Mouse (Mus musculus) urinary bladder, postnatal 14 days (tissue): ENCODE results near the gene Syne1.

Source experiments
- DNase-seq: peaks from one replicate; pipeline ENCODE4 v3.0.0; 2021; ENCODE audit warnings: low spot score

The Syne1 gene

DNA sequence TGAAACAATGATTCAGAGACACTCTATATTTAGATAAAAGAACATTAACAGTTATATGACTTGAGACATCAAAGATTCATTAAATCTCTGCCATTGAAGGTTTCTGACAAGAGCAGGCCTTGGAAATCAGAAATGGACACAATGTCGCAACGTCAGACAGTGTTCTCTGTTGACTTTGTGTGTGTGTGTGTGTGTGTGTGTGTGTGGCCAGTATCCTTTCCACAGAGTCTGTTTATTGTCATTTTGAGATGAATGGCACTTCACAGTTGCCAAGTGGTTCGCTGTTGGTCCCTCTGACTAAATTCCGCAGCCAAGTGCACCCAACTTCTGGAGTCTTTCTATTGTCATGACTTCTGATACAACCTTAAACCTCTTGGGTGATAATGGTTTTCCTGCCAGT lies 577.0 kb downstream of the Syne1 start:
- DNase-seq = no peak

DNA sequence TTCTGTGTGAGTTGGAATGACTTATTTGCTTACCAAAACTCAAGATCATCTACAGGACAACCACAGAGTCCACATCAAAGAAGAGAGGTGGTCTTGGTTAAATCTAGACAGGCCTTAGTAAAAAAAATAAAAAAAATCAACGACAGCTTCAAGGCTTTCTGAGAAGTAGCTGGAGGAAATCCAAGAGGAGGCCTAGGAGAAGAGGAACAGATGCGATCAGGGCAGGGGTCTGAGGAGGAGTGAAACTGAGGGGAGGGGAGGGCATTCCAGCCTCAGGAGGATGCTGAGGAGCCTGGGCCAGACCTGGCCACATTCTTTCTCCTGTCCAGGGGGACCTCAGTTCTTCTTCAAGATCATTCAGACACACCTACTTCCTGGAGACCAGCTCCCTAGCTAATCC lies 579.3 kb downstream of the Syne1 start:
- DNase-seq = no peak

DNA sequence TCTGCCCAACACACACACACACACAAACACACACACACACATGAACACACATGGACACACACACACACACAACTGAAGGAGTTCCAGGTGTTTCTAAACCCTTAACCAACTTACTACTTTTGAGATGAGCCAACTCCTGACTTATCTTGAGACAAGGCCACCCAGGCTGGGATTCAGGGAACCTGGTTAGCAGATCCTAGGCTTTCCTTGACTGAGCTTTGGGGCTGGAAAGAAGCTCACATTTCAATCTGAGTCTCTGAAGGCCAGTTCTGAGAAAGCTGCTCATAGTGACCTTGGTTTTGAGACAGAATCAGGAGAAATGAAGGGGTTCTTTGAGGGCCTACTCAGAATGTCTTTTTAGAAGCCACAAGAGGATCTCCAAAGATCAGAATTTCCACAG lies 579.7 kb downstream of the Syne1 start:
- DNase-seq = no peak

- no peak for DNase-seq
Observed at GRCm38 (mm10) chr10:4971156-4971555, 580.1 kb downstream of the Syne1 start.
